Mouse (Mus musculus) cerebellum, adult 2 months (tissue): ENCODE data around the gene Tssc4. TPM values are rescaled to one million over a fixed set of nuclear protein-coding genes. Genes with fewer than 3 reads are reported as not detected.

Experiments used
- DNase-seq, 2 experiments: peaks; one replicate each; pipeline ENCODE4 v3.0.0; 2021
- H3K27ac ChIP-seq: fragments of 200-500 bp; 2 replicates; pipeline ENCODE4 v1.5.1; 2012; ENCODE audit warnings: low read length, control low read depth, inconsistent platforms; ENCODE audit not compliant: insufficient read depth
- H3K27me3 ChIP-seq: fragments of 200-500 bp; 2 replicates; pipeline ENCODE4 v1.6.1; 2012; ENCODE audit warnings: inconsistent platforms, mild to moderate bottlenecking, low read length, moderate library complexity; ENCODE audit not compliant: control insufficient read depth, insufficient read depth
- H3K4me1 ChIP-seq: fragments of 200-500 bp; 2 replicates; pipeline ENCODE4 v1.6.1; 2011; ENCODE audit warnings: low read length; ENCODE audit not compliant: control insufficient read depth, insufficient read depth
- H3K4me3 ChIP-seq: fragments of 200-500 bp; replicated peaks from 2 replicates; pipeline ENCODE3; 2011; ENCODE audit warnings: mild to moderate bottlenecking, low read depth, low read length, control low read depth; ENCODE audit not compliant: insufficient read depth
- CTCF ChIP-seq: fragments of 200-500 bp; IDR thresholded peaks from 2 replicates; pipeline ENCODE4 v1.5.1; 2011; ENCODE audit warnings: low read depth, mild to moderate bottlenecking, control low read depth, low read length, moderate library complexity, borderline replicate concordance; ENCODE audit not compliant: insufficient read depth
- POLR2A ChIP-seq: fragments of 200-500 bp; IDR thresholded peaks from 2 replicates; pipeline ENCODE4 v1.6.1; 2011; ENCODE audit warnings: low read length, control low read depth, borderline replicate concordance; ENCODE audit not compliant: insufficient read depth
- WGBS: fragments of 180-500 bp; shearing (Covaris S2); methylation state at CpG from one replicate; pipeline ENCODE4 v1.1.7; 2018; 5-methylcytosine and 5-hydroxymethylcytosine counted together
- polyA plus RNA-seq: library from polyadenylated mRNA; depleted of rRNA; stranded (reverse); fragments of >200 nt; gene quantifications from 2 replicates; pipeline ENCODE4 v1.2.3, GENCODE M21; 2012

Tssc4 gene
- polyA plus RNA-seq, 1 experiment, result 101 TPM

DNA sequence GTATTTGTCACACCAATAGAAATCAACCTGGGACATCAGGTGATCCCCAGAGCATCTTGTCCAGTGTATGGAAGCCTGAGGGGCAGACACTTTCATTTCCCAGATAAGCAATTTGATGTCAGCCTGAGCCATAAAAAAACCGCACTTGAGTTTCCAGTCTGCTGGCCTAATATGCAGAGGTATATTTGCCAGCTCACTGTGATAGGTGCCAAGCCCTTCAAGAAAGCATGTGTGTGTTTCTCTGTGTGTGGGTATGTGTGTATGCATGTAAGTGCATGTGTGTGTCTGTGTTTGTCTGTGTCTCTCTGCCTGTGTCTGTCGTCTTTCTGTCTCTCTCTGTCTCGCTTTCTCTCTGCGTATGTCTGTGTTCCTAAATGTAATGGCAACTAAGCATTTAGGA, 41.9 kb upstream of the Tssc4 start:
- TF ChIP-seq CTCF (no peak), POLR2A (no peak)
- H3K27ac ChIP-seq, result no peak overlapping the region
- no peak for DNase-seq
- H3K4me1 ChIP-seq, result no peaks in the 10 kb centered on the region
- 81% methylated on average over 4 of the region's 4 CpGs for WGBS
- H3K27me3 ChIP-seq, result no peaks in the 10 kb centered on the region
- H3K4me3 ChIP-seq, result no peak overlapping the region

DNA sequence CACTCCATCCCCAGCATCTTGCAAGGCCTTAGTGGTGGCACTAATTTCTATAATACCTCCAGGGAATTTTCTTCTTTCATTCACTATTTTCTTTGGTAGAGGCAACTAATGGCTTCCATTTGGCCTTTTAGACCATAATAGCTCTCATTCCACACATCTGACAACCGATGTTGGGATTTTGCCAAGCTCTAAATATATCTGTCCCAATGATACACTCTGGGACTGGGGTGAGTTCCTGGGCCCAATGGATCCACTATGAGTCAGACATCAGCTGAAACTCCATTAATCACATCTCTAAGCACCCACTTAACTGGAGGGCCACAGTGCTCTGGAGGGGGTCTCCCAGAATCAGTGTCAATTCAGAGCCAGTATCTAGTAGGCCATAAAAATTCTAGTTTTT, 37.2 kb upstream of the Tssc4 start:
- H3K4me1 ChIP-seq, result no peaks in the 10 kb centered on the region
- TF ChIP-seq CTCF (no peak), POLR2A (no peak)
- DNase-seq, result no peak
- H3K27me3 ChIP-seq, result no peaks in the 10 kb centered on the region
- no peak overlapping the region for H3K27ac ChIP-seq
- H3K4me3 ChIP-seq, result no peak overlapping the region
- WGBS, result 66% methylated on average over 1 of the region's 1 CpGs

DNA sequence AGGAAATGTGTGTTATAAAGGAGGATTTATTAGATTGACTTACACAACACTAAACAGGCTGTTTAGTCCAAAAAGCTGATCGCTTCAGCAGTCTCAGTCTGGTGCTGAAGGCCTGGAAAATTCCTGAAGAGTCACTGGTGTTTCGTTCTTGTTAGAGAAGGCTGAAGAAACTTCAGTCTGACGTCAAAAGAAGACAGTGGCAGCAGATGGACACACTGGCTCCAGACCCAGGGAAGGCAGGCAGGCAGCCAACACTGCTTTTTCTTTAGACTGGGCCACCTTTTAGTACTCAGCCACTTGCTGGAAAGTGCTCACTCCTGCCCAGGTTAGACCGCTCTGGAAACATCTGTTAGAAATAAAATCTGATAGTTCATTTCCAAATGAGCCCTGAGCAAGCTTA, 35.5 kb upstream of the Tssc4 start:
- TF ChIP-seq POLR2A, result no peak
- no peak for TF ChIP-seq CTCF
- 31% methylated on average over 4 of the region's 4 CpGs for WGBS
- DNase-seq, result peak; percentile 44 to 47
- Histone ChIP-seq H3K27ac (no peak overlapping the region), H3K27me3 (no peaks in the 10 kb centered on the region), H3K4me1 (no peaks in the 10 kb centered on the region), H3K4me3 (no peak overlapping the region)

DNA sequence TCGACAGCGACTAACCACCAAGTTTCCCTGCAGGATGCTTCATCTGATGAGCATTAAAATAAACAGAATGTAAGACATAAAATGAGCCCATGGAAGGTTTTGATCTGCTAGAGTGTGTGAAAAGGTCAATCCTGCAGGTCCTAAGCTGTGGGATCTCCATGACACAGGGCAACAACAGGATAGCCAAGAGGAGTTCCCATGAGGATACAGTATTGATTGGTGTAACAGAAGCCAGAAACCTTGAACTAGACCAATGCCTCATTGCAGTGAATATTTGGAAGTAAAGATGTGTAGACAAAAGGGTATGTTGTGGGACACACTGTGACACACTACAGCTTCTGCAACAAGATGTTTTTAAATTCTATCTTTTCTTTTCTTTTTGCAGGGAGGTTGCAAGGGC, 34.9 kb upstream of the Tssc4 start:
- WGBS, result 90% methylated on average over 2 of the region's 2 CpGs
- no peaks in the 10 kb centered on the region for H3K4me1 ChIP-seq

DNA sequence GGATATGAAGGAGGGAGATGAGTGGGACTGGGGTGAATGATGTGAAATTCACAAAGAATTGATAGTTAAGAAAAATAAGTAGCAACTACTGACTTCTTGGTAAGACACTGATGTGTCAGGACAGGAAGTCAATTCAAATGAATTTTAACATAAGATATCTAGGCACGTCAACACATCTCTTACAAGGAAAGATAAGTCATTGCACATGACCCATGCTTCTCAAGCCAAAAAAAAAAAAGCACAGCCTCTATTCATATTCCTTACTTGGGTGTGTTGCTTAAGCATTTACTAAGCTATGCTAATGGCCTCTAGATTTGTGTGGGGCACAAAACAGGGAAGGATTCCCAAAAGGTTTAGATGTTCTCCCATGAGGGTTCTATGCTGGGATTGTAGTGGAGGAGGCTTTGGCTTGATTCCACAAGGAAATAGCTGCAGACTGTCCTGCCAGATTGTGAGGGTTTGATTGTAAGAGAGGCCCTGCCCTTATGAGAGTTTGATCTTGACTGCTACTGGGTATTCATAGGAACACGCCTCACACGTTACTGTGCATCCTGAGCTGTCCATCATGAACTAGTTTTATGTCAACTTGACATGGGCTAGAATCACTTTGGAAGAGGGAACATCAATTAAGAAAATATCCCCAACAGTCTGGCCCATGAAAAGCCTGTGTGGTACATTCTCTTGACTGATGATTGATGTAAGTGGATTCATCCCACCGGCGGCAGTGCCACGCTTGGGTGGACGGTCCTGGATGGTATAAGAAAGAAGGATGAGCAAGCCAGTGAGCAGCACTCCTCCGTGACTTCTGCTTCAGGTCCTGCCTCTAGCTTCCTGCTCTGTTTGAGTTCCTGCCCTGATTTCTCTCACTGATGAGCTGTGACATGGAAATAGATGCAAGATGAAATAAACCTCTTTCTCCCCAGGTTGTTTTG, 34.3 kb upstream of the Tssc4 start:
- Histone ChIP-seq H3K27ac (no peak overlapping the region), H3K27me3 (no peaks in the 10 kb centered on the region), H3K4me3 (no peak overlapping the region), H3K4me1 (no peaks in the 10 kb centered on the region)
- TF ChIP-seq POLR2A (no peak), CTCF (no peak)
- 96% methylated on average over 8 of the region's 8 CpGs for WGBS
- DNase-seq, result no peak

More for the DNA sequence above, 34.9 kb upstream of the Tssc4 start:
- no peak for DNase-seq
- Histone ChIP-seq H3K27me3 (no peaks in the 10 kb centered on the region), H3K4me3 (no peak overlapping the region), H3K27ac (no peak overlapping the region)
- no peak for TF ChIP-seq POLR2A
- TF ChIP-seq CTCF, result no peak

DNA sequence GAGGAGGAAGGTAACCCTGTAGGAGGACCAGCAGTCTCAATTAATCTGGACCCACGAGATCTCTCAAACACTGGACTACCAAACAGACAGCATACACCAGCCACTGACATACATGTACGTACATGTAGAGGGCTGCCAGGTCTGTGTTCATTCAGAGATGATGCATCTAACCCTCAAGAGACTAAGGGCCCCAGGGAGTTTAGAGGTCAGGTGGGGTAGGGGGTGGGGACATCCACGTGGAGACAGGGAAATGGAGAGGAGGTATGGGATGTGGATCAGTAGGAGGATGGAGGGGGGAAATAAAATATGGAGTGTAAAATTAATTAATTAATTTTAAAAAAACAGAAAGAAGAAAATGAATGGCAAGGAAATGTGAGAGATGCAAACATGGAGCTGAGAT, 32.3 kb upstream of the Tssc4 start:
- WGBS, result 93% methylated on average over 3 of the region's 3 CpGs
- Histone ChIP-seq H3K4me1 (no peaks in the 10 kb centered on the region), H3K27me3 (no peaks in the 10 kb centered on the region), H3K27ac (no peak overlapping the region), H3K4me3 (no peak overlapping the region)
- no peak for DNase-seq
- TF ChIP-seq CTCF, result no peak

DNA sequence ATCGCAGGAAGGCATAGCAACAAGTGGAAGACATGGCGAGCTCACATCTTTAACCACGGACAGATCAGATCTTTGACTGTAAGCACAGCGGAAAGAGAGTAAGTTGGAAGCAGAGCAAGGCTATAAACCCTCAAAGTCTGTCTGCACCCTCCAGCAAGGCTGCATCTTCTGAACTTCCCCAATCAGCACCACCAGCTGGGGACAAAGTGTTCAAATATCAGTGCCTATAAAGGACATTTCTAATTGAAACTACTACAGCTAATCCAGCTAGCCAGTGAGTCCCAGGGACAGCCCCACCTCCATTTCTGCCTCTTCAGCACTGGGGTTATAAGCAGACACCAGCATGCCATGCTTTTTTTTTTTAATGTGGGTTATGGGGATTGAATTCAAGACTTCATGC, 31.7 kb upstream of the Tssc4 start:
- Histone ChIP-seq H3K27ac (no peak overlapping the region), H3K27me3 (no peaks in the 10 kb centered on the region), H3K4me3 (no peak overlapping the region), H3K4me1 (peaks cover 3% of the 10 kb centered on the region; the same call in 1 of the 2 replicates)
- 97% methylated on average over 4 of the region's 4 CpGs for WGBS
- DNase-seq, result no peak
- TF ChIP-seq CTCF (no peak), POLR2A (no peak)
